In genomic region chr7:79518928-79519327, GRCm38 (mm10) we compare ENCODE assay signal across 13 mouse cellular contexts. TPM values are rescaled to one million over a fixed set of nuclear protein-coding genes. Genes with fewer than 3 reads are reported as not detected.
A peak's percentile ranks its signal among the peaks of the same experiment; 100 is the strongest.
DNase-seq lines count a peak whose midpoint lies in the region; ATAC-seq lines count a peak whose summit lies in the region.
"Had no signal": no experiment of that assay in that cellular context is flagged by ENCODE, and none has a peak within 500 bp of the region (broad histone marks: within the 10 kb centered on the region; RNA-seq: fewer than 3 reads in every experiment).

No protein-coding gene starts in this region.

- peak overlapping the region; percentile 100 for H3K27ac ChIP-seq in forebrain, embryonic 13.5 days
- peak overlapping the region; percentile 87 for H3K27ac ChIP-seq in hindbrain, embryonic 16.5 days (ENCODE audit: low read depth, low read length)

- peak overlapping the region; percentile 100 for H3K9ac ChIP-seq in forebrain, embryonic 13.5 days
- H3K9ac ChIP-seq in hindbrain, embryonic 16.5 days (ENCODE audit: low read depth, low read length) = peak overlapping the region; percentile 19; the same call in 1 of the 2 replicates

- H3K4me3 ChIP-seq in forebrain, embryonic 13.5 days = peak overlapping the region; percentile 16
- H3K4me3 ChIP-seq in hindbrain, embryonic 16.5 days (ENCODE audit: low read length) = no peak overlapping the region
- H3K4me3 ChIP-seq: myocyte had no signal

- WGBS in forebrain, embryonic 13.5 days = 11% methylated on average over 7 of the region's 7 CpGs
- 19% methylated on average over 7 of the region's 7 CpGs for WGBS in hindbrain, embryonic 16.5 days

- ATAC-seq in forebrain, embryonic 13.5 days = peak; percentile 5; the same call in 1 of the 2 replicates
- ATAC-seq in hindbrain, embryonic 16.5 days = peak; percentile 48
- no peak for ATAC-seq in frontal cortex, adult (ENCODE audit: low TSS enrichment)
- ATAC-seq in monocyte, adult 5-6 weeks (replicated peaks; ENCODE audit: insufficient number of reproducible peaks, low FRiP score, low TSS enrichment, poor library complexity, severe bottlenecking) = no peak

- H3K4me2 ChIP-seq in forebrain, embryonic 13.5 days = peak overlapping the region; percentile 99
- H3K4me2 ChIP-seq in hindbrain, embryonic 16.5 days (ENCODE audit: low read length) = no peak overlapping the region
- H3K4me2 ChIP-seq: liver, embryonic 11.5 days had no signal

- H3K4me1 ChIP-seq in forebrain, embryonic 13.5 days = peaks cover 99% of the 10 kb centered on the region
- H3K4me1 ChIP-seq in hindbrain, embryonic 16.5 days (ENCODE audit: control insufficient read depth, insufficient read depth, low read depth, low read length) = peaks cover 78% of the 10 kb centered on the region

- H3K27me3 ChIP-seq in forebrain, embryonic 13.5 days = no peaks in the 10 kb centered on the region
- H3K27me3 ChIP-seq in hindbrain, embryonic 16.5 days (replicated peaks; ENCODE audit: control insufficient read depth, insufficient read depth, low read length) = no peaks in the 10 kb centered on the region

- H3K36me3 ChIP-seq in forebrain, embryonic 13.5 days (ENCODE audit: poor library complexity, severe bottlenecking) = peaks cover 55% of the 10 kb centered on the region
- H3K36me3 ChIP-seq in hindbrain, embryonic 16.5 days (ENCODE audit: control insufficient read depth, insufficient read depth, low read length) = no peaks in the 10 kb centered on the region

- H3K9me3 ChIP-seq in forebrain, embryonic 13.5 days (replicated peaks) = no peaks in the 10 kb centered on the region
- H3K9me3 ChIP-seq in hindbrain, embryonic 16.5 days (ENCODE audit: control insufficient read depth, low read length) = no peaks in the 10 kb centered on the region

- peak; percentile 47 for DNase-seq in embryo, embryonic 10.5 days (ENCODE audit: low spot score)
- DNase-seq in embryo, embryonic 11 days = no peak
- peak; percentile 26 for DNase-seq in neural tube, embryonic 10.5 days (ENCODE audit: extremely low spot score, low spot score)
- no peak for DNase-seq in adrenal gland, postnatal 4 days (ENCODE audit: low spot score in 2 of 2)
- DNase-seq: adrenal gland, postnatal 10 days; gastrocnemius, postnatal 25 days; kidney, postnatal 10 days had no signal

RNA-seq across cellular contexts. Expression of gene Polg, which starts 52.8 kb away (rescaled TPM):
- 29.7 and 30.4 TPM in 2 replicates for polyA plus RNA-seq in forebrain, embryonic 13.5 days (2015; fragmentation: Nextera tagmentation; extraction: Ambion mirVana)
- polyA plus RNA-seq in hindbrain, embryonic 16.5 days (2015; fragmentation: Nextera tagmentation; extraction: Ambion mirVana) = 24.2 and 26.4 TPM in 2 replicates
- 10 to 100 TPM; 87.2 to 93.7 TPM for total RNA-seq in adrenal gland, postnatal 4 days (2021)
- total RNA-seq in monocyte, adult 5-6 weeks (2017) = 70.5 to 97.7 TPM (median 92.7 TPM) in 3 replicates

Comparison
In these comparisons a context has a peak if more than half of its experiments do, and no peak if none do; other contexts are left out.
1. DNase-seq: peak in embryo, embryonic 10.5 days (single experiment) and neural tube, embryonic 10.5 days (single experiment); none in embryo, embryonic 11 days (single experiment) and adrenal gland, postnatal 4 days (0 of 2).
2. ATAC-seq: peak in forebrain, embryonic 13.5 days (single experiment) and hindbrain, embryonic 16.5 days (single experiment); none in frontal cortex, adult (single experiment) and monocyte, adult 5-6 weeks (single experiment).